Mouse (Mus musculus): ENCODE data around the gene Spsb1. TPM values are rescaled to one million over a fixed set of nuclear protein-coding genes. Genes with fewer than 3 reads are reported as not detected.

The Spsb1 gene
- polyA plus RNA-seq, 1 experiment from 2014 or later: 4.5 TPM

DNA sequence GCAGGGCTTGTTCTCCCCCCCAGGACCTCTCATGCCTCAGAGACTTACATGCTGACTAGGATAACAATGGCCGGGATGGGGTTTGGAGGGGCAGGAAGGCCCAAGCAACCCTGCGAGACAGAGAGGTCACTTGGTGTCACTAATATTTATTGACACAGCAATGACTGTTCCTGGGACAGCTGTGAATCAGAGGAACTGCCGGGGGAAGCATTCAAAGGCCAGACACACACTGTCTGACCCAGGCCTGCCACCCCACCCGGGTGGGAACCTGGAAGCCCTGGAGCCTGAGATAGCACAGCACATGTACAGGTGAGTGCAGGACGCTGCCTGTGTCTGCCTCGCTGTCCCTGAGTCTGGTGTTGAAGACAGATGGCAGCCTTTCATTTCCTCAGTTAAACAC lies 79.5 kb downstream of the Spsb1 start:
- Histone ChIP-seq H3K9ac (no peak overlapping the region), H3K4me1 (peaks cover 38% of the 10 kb centered on the region), H3K27me3 (no peaks in the 10 kb centered on the region), H3K4me2 (no peak overlapping the region), H3K4me3 (no peak overlapping the region), H3K27ac (peak overlapping the region; percentile 75), H3K9me3 (replicated peaks) (no peaks in the 10 kb centered on the region), H3K36me3 (ENCODE audit: poor library complexity, severe bottlenecking) (no peaks in the 10 kb centered on the region)
- WGBS: 51% methylated on average over 6 of the region's 6 CpGs
- ATAC-seq: no peak

GRCm38 (mm10) chr4:149872236-149872635 lies 82.6 kb downstream of the Spsb1 start:
- no peaks in the 10 kb centered on the region for H3K27me3 ChIP-seq

DNA sequence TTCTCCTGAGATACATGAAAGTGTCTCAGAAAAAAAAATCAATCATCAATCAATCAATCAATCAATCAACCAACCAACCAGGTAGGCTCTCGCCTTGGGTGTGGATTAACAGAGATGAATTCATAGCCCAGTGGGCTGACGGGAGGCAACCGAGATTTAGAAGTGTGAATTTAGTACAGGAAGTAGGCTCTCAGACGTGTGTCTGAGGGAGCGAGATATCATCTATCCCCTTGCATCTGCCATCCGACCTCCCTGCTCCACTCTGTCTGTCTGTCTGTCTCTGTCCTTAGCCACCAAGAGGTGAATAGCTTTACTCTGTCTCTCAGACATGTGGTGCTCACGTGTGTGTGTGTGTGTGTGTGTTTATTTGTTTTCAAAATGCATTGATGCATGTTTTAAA lies 83.3 kb downstream of the Spsb1 start:
- WGBS: 83% methylated on average over 7 of the region's 7 CpGs
- Histone ChIP-seq H3K4me3 (no peak overlapping the region), H3K9ac (no peak overlapping the region), H3K4me2 (no peak overlapping the region), H3K27ac (no peak overlapping the region), H3K9me3 (replicated peaks) (no peaks in the 10 kb centered on the region), H3K27me3 (no peaks in the 10 kb centered on the region), H3K4me1 (peaks cover 21% of the 10 kb centered on the region), H3K36me3 (ENCODE audit: poor library complexity, severe bottlenecking) (no peaks in the 10 kb centered on the region)
- no peak for ATAC-seq

More at GRCm38 (mm10) chr4:149872236-149872635, 82.6 kb downstream of the Spsb1 start:
- no peak overlapping the region for H3K4me3 ChIP-seq
- no peak overlapping the region for H3K9ac ChIP-seq
- no peak overlapping the region for H3K4me2 ChIP-seq
- WGBS: 84% methylated on average over 6 of the region's 6 CpGs
- no peaks in the 10 kb centered on the region for H3K9me3 ChIP-seq (replicated peaks)
- no peak overlapping the region for H3K27ac ChIP-seq
- peaks cover 27% of the 10 kb centered on the region for H3K4me1 ChIP-seq
- ATAC-seq: no peak
- no peaks in the 10 kb centered on the region for H3K36me3 ChIP-seq (ENCODE audit: poor library complexity, severe bottlenecking)

DNA sequence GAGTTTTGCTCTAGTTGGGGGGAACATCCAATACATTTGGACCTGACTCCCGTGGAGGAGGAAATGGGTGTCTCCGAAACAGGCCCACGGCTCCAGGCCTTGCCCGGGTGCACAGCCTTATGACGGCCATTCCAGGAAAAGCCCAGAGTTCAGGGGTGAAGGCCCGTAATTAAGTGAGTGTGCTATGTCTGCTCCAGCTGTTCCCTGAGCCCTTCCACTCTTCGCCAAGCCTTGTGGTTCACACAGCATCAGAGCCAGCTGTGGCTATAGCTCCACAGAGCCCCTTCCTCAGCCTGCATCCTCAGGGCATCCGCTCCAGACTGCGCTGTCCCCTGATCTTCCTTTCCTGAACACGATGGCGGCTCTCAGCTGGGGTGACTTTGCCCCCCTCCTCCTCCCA lies 83.8 kb downstream of the Spsb1 start:
- H3K9ac ChIP-seq: no peak overlapping the region
- no peak overlapping the region for H3K4me3 ChIP-seq
- H3K27me3 ChIP-seq: no peaks in the 10 kb centered on the region
- H3K4me1 ChIP-seq: peaks cover 15% of the 10 kb centered on the region
- no peak overlapping the region for H3K4me2 ChIP-seq
- ATAC-seq: no peak
- WGBS: 89% methylated on average over 11 of the region's 11 CpGs
- no peaks in the 10 kb centered on the region for H3K9me3 ChIP-seq (replicated peaks)
- no peak overlapping the region for H3K27ac ChIP-seq
- H3K36me3 ChIP-seq (ENCODE audit: poor library complexity, severe bottlenecking): no peaks in the 10 kb centered on the region

GRCm38 (mm10) chr4:149870412-149870811 lies 84.4 kb downstream of the Spsb1 start:
- peaks cover 9% of the 10 kb centered on the region for H3K4me1 ChIP-seq
- H3K9ac ChIP-seq: no peak overlapping the region
- no peaks in the 10 kb centered on the region for H3K27me3 ChIP-seq
- no peaks in the 10 kb centered on the region for H3K9me3 ChIP-seq (replicated peaks)
- no peak overlapping the region for H3K4me2 ChIP-seq
- no peak for ATAC-seq
- H3K4me3 ChIP-seq: no peak overlapping the region
- no peak overlapping the region for H3K27ac ChIP-seq
- no peaks in the 10 kb centered on the region for H3K36me3 ChIP-seq (ENCODE audit: poor library complexity, severe bottlenecking)

- Histone ChIP-seq H3K9ac (no peak overlapping the region), H3K4me2 (no peak overlapping the region), H3K4me1 (no peaks in the 10 kb centered on the region), H3K9me3 (replicated peaks) (no peaks in the 10 kb centered on the region), H3K36me3 (ENCODE audit: poor library complexity, severe bottlenecking) (no peaks in the 10 kb centered on the region), H3K27ac (no peak overlapping the region), H3K4me3 (no peak overlapping the region), H3K27me3 (no peaks in the 10 kb centered on the region)
- ATAC-seq: no peak
- 89% methylated on average over 14 of the region's 14 CpGs for WGBS
Observed at GRCm38 (mm10) chr4:149868725-149869124, 86.1 kb downstream of the Spsb1 start.

GRCm38 (mm10) chr4:149868009-149868408 lies 86.8 kb downstream of the Spsb1 start:
- no peak overlapping the region for H3K27ac ChIP-seq

DNA sequence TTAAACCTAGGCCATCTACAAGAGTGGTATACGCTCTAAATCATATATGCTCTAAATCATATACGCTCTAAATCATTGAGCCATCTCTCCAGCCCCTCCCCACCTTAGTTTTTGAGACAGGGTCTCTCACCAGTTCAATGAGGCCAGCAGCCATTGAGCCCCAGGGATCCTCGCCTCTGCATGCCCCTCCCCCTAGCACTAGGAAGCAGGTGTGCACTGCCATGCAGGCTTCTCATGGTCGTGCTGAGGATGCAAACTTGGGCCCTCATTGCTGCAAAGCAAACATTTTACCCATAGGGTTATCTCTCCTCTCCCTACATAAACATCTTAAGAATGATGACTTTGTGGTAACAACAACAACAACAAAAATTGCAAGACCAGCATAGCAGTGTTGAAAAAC lies 87.5 kb downstream of the Spsb1 start:
- no peak overlapping the region for H3K27ac ChIP-seq
- H3K27me3 ChIP-seq: no peaks in the 10 kb centered on the region
- no peak for ATAC-seq
- H3K4me2 ChIP-seq: no peak overlapping the region
- H3K9me3 ChIP-seq (replicated peaks): no peaks in the 10 kb centered on the region
- 71% methylated on average over 4 of the region's 4 CpGs for WGBS
- H3K4me3 ChIP-seq: no peak overlapping the region
- H3K4me1 ChIP-seq: no peaks in the 10 kb centered on the region
- no peaks in the 10 kb centered on the region for H3K36me3 ChIP-seq (ENCODE audit: poor library complexity, severe bottlenecking)
- no peak overlapping the region for H3K9ac ChIP-seq

More at GRCm38 (mm10) chr4:149868009-149868408, 86.8 kb downstream of the Spsb1 start:
- Histone ChIP-seq H3K9me3 (replicated peaks) (no peaks in the 10 kb centered on the region), H3K4me1 (no peaks in the 10 kb centered on the region), H3K9ac (no peak overlapping the region), H3K4me2 (no peak overlapping the region), H3K4me3 (no peak overlapping the region), H3K36me3 (ENCODE audit: poor library complexity, severe bottlenecking) (no peaks in the 10 kb centered on the region), H3K27me3 (no peaks in the 10 kb centered on the region)
- 69% methylated on average over 9 of the region's 9 CpGs for WGBS
- ATAC-seq: no peak

- H3K4me2 ChIP-seq: no peak overlapping the region
- H3K4me3 ChIP-seq: no peak overlapping the region
- no peaks in the 10 kb centered on the region for H3K36me3 ChIP-seq (ENCODE audit: poor library complexity, severe bottlenecking)
- WGBS: 81% methylated on average over 4 of the region's 4 CpGs
- no peaks in the 10 kb centered on the region for H3K27me3 ChIP-seq
- no peak overlapping the region for H3K9ac ChIP-seq
- no peaks in the 10 kb centered on the region for H3K4me1 ChIP-seq
- H3K27ac ChIP-seq: no peak overlapping the region
- ATAC-seq: no peak
- no peaks in the 10 kb centered on the region for H3K9me3 ChIP-seq (replicated peaks)
Observed at GRCm38 (mm10) chr4:149864395-149864794, 90.4 kb downstream of the Spsb1 start.

GRCm38 (mm10) chr4:149863522-149863921 lies 91.3 kb downstream of the Spsb1 start:
- Histone ChIP-seq H3K27me3 (no peaks in the 10 kb centered on the region), H3K4me2 (no peak overlapping the region), H3K36me3 (ENCODE audit: poor library complexity, severe bottlenecking) (no peaks in the 10 kb centered on the region), H3K9ac (no peak overlapping the region), H3K9me3 (replicated peaks) (no peaks in the 10 kb centered on the region), H3K27ac (no peak overlapping the region), H3K4me1 (no peaks in the 10 kb centered on the region), H3K4me3 (no peak overlapping the region)
- WGBS: 87% methylated on average over 9 of the region's 9 CpGs
- ATAC-seq: no peak

- no peak for ATAC-seq
- no peaks in the 10 kb centered on the region for H3K36me3 ChIP-seq (ENCODE audit: poor library complexity, severe bottlenecking)
- no peak overlapping the region for H3K4me2 ChIP-seq
- H3K4me1 ChIP-seq: no peaks in the 10 kb centered on the region
- no peak overlapping the region for H3K9ac ChIP-seq
- no peak overlapping the region for H3K4me3 ChIP-seq
- 84% methylated on average over 6 of the region's 6 CpGs for WGBS
- no peaks in the 10 kb centered on the region for H3K9me3 ChIP-seq (replicated peaks)
- H3K27me3 ChIP-seq: no peaks in the 10 kb centered on the region
- H3K27ac ChIP-seq: no peak overlapping the region
Observed at GRCm38 (mm10) chr4:149860393-149860792, 94.5 kb downstream of the Spsb1 start.

GRCm38 (mm10) chr4:149858584-149858983 lies 96.3 kb downstream of the Spsb1 start:
- Histone ChIP-seq H3K27ac (no peak overlapping the region), H3K4me3 (no peak overlapping the region), H3K4me2 (no peak overlapping the region), H3K9me3 (replicated peaks) (no peaks in the 10 kb centered on the region), H3K4me1 (peaks cover 14% of the 10 kb centered on the region; the same call in 1 of the 2 replicates), H3K27me3 (no peaks in the 10 kb centered on the region), H3K36me3 (ENCODE audit: poor library complexity, severe bottlenecking) (no peaks in the 10 kb centered on the region), H3K9ac (no peak overlapping the region)
- ATAC-seq: no peak
- WGBS: 72% methylated on average over 8 of the region's 8 CpGs

GRCm38 (mm10) chr4:149858097-149858496 lies 96.7 kb downstream of the Spsb1 start:
- Histone ChIP-seq H3K4me1 (peaks cover 14% of the 10 kb centered on the region; the same call in 1 of the 2 replicates), H3K4me3 (no peak overlapping the region), H3K9me3 (replicated peaks) (no peaks in the 10 kb centered on the region), H3K9ac (no peak overlapping the region), H3K27ac (no peak overlapping the region), H3K4me2 (no peak overlapping the region), H3K27me3 (no peaks in the 10 kb centered on the region), H3K36me3 (ENCODE audit: poor library complexity, severe bottlenecking) (no peaks in the 10 kb centered on the region)
- WGBS: 81% methylated on average over 6 of the region's 6 CpGs
- no peak for ATAC-seq
